Mouse (Mus musculus): Measurements from ENCODE around the gene Ctnna3.

The Ctnna3 gene

DNA sequence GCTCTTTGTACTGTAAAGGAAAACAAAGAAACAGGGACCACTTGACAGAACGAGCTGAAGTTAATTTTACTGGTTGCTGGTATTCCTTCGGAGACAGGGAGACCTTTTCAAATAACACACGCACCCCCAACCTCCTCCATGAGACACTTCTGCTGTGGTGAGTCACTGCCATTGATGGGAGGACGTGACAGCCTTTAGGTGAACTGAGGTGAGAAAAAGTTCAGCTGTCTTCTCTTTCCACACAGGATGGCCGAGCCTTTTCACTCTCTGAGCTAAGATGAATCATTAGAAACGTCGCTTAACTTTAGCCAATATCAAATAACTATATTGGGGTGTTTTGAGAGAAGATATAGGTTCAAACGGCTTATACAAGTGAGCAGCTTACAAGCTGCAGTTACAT is 102.5 kb downstream of the Ctnna3 start:
- no peak for DNase-seq

DNA sequence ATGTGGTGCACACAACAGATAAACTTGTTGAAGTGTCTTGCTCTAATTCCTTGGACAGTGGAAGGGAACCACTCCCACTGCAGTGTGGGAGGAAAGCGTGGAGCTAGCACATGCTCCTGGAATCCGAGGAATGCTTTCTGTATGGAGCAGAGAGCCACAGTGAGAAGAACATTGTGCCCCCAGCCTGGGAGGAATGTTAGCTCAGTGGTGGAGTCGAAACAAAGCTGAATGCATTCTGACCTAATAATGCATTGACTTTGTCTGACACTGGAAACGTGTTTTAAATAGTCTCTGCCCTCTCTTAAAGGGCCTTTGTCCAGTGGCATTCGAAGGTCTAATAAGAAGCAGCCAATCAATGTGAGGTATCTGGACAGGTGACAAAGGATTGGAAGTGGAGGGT is 111.9 kb downstream of the Ctnna3 start:
- no peak for DNase-seq

- DNase-seq: no peak
Observed at GRCm38 (mm10) chr10:63542493-63542892, 112.6 kb downstream of the Ctnna3 start.

DNA sequence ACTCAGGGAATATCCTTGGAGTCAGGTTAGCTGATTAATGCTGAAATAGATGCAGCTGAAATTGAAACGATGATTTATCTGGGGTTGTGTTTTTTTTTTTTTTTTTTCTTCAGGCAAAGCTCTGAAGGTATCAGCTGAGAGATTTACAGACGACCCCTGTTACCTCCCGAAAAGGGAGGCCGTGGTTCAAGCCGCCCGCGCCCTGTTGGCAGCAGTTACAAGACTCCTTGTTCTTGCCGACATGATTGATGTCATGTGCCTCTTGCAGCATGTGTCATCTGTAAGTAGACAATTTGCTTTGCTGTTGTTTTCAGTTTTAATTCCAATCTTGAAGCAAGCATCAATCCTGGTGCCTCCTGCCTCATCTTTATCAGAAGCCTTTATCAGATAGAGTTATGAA is 136.8 kb downstream of the Ctnna3 start:
- DNase-seq: no peak

DNA sequence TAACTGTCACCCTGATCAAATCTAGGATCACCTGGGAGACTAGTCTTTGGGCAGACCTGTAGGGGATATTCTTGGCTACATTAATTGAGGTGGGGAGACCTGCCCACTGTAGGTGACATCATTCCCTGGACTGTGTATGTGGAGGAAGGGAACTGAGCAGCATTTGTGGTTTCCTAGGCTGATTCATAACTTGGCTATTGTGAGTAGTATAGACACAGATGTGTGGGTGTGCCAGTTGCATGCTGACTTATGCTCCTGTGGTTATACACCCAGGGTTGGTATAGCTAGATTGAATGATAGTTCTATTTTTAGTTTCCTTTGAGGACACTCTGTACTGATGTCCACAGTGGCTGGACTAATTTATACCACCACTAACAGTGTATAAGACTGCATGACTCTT is 141.7 kb downstream of the Ctnna3 start:
- no peak for DNase-seq

DNA sequence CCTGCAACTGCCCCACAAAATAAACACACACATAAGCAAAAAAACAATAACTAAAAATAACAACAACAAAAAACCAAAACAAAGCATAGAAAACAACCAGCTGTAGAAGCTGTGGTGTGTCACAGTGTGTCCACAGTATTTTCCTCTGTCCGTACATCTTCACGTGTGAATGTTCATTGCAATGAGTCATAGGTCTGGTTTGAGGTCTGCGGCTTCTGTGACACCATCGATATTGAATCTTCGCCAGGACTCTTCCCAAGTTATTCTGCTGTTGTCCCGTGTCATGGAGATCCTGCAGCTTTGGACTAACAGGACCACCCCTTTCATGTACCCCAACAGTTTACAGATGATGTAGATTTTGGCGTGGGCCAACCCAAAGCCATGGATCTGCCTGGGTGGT is 143.0 kb downstream of the Ctnna3 start:
- no peak for DNase-seq

DNA sequence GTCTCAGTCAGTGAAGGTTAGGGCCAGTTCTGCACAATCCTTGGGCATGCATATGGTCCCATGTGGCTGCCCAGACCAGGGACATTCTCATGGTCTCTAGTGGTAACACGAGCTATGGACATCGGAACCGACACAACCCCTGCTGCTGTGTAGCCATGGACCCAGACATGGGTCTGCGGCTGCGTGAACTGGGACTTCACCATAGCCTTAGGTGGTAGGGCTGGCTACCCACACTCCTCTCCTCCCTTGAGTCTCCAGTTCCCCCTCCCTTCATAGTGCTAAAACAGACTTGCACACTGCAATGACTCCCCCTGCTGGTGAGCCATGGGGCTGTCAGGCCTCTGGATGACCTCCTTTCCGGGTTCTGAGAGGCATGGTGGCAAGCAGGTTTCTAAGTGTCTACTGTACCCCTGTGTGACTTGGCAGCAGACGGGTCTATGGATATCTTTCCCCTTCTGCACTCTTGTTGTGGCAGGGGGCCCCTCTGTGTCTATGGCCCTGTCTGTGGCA is 144.3 kb downstream of the Ctnna3 start:
- no peak for DNase-seq

GRCm38 (mm10) chr10:63582608-63583007 is 152.7 kb downstream of the Ctnna3 start:
- peak; percentile 33 to 48 for DNase-seq

DNA sequence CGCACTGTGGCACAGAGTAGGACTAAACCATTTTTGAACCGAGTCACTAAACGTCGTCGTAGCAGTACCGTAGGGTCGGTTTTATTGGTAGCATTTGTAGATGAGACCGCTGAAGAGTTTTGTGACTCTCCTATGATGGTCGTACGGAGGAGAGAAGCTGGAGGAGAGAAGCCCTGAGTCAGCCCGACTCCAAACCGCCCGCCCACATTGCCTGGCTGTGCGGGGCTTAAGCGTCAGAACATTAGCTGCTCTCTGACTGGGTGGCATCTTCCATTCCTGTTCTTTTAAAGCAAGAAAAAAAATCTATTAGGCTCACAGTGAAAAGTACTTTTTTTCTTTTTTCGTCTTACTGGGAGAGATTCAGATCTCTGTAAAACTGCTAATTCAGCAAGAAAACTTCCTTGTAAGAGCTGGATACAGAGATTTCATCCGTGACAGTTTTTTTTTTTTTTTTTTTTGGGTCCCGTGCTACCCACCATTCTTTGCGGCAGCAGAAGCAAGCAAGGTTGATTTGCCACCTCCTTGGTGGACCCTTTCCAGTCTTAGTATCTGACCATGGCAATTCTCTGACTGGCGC is 154.0 kb downstream of the Ctnna3 start:
- no peak for DNase-seq

DNA sequence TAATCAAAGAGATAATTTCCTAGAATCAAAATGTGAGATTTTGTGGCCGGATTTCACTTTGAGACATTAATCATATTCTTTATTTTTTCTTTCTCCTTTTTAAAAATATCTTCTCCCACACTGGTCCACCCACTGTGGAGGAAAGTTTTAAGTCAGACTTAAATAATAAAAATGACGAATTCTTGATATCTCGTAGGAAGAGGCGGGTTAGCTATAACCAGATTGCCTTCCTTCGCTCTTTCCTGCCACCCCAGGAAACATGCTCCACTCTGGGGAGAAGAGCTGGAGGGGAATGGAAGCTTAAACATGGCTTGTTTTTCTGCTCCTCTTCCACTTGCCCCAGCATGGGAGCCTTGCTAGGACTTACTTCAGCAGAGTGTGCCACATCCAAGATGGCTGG is 169.5 kb downstream of the Ctnna3 start:
- DNase-seq: no peak

GRCm38 (mm10) chr10:63601206-63601605 is 171.3 kb downstream of the Ctnna3 start:
- no peak for DNase-seq

GRCm38 (mm10) chr10:63628546-63628945 is 198.6 kb downstream of the Ctnna3 start:
- no peak for DNase-seq

DNA sequence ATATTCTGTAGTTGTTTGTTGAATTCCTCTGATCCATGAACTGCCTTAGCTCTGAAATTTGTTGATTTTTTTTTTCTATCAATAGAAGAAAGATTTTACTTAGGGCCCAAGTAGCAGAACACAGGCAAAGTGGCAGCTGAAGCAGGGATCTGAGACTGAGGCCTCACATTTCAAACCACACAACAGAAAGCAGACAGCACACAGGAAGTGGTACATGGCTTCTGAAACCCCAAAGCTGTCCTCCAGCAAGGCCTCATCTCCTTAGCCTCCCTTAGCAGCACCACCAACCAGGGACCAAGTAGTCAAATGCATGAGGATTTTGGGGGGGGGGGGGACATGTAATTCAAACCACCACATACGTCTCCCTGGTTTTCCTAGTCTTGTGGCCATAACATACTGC is 204.0 kb downstream of the Ctnna3 start:
- no peak for DNase-seq

- no peak for DNase-seq
Observed at GRCm38 (mm10) chr10:63637987-63638386, 208.1 kb downstream of the Ctnna3 start.

GRCm38 (mm10) chr10:63647300-63647699 is 217.4 kb downstream of the Ctnna3 start:
- no peak for DNase-seq

GRCm38 (mm10) chr10:63650307-63650706 is 220.4 kb downstream of the Ctnna3 start:
- DNase-seq: no peak

DNA sequence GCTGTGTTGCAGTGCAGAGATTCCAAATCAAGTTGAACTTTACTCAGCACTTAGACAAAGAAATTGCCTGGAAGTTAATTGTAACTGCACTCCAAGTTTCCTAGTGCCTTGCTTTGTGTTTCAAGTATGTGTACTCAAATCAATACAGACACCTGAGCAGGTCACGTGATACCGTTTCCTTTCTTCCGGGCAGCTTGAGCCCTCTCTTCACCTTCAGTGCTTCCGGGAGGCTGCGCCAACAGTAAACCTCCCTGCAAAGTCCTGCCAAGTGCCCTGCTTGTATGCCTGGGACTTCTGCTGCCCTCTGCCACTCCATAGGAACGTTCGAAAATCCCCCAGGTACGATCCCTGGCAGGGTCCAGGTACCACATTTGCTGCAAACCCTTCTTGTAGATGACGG is 223.0 kb downstream of the Ctnna3 start:
- DNase-seq: no peak

- DNase-seq: no peak
Observed at GRCm38 (mm10) chr10:63653571-63653970, 223.7 kb downstream of the Ctnna3 start.

DNA sequence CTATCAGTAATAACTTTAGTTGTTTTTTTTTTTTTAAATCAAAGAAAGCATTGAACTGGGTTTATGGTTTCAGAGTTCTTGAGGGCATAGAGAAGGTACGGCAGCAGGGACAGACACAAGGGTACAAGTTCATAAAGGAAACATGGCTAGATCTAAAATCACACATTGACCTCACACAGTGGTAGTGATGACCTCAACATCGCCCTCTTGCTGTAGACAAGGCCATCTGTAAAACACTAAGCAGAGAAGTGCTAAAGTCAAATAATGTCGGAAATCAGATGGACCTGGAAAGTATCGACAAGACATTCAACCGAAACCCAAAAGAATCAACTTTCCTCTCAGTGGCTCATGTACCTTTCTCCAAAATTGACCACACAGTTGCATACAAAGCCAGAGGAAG is 224.7 kb downstream of the Ctnna3 start:
- DNase-seq: no peak

GRCm38 (mm10) chr10:63676343-63676742 is 246.4 kb downstream of the Ctnna3 start:
- DNase-seq: no peak

GRCm38 (mm10) chr10:63689233-63689632 is 259.3 kb downstream of the Ctnna3 start:
- DNase-seq: no peak

DNA sequence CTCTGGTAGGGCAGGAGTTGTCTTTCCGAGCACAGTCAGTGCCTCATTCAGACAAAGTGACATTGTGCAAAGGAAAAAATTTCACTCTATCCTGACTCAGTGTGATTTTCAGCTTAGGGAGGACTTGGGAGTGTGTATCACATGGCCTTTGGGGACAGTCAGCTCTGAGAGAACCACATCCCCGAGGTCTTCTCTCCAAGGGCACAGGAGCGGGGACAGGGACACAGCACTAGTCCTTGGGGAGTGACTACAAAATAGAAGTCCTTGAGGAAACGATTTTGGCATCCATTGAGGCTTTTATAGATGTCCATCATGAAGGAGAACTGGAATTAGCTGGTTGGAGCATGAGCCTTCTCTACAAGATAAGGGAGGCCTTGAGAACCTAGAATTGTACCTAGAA is 259.8 kb downstream of the Ctnna3 start:
- no peak for DNase-seq

DNA sequence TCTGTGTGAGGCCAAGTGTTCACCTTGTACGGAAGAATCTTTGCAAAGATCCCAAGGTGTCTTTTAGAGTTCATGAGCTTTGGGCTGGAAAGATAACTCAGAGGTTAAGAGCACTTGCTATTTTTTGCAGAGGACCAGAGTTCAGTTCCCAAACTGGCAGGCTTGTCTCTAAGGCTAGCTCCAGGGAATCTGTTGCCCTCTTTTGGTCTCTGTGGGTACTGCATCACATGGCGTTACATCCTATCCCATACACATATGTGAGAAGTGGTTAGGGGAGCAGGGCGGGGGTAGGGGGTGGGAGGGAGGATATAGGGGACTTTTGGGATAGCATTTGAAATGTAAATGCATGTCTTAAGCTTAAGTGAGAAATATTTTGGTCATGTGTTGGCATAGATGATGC is 262.1 kb downstream of the Ctnna3 start:
- no peak for DNase-seq

GRCm38 (mm10) chr10:63710211-63710610 is 280.3 kb downstream of the Ctnna3 start:
- no peak for DNase-seq

- DNase-seq: no peak
Observed at GRCm38 (mm10) chr10:63712530-63712929, 282.6 kb downstream of the Ctnna3 start.
